Mouse (Mus musculus): ENCODE measurements around the gene Cyp2f2.

Gene Cyp2f2

DNA sequence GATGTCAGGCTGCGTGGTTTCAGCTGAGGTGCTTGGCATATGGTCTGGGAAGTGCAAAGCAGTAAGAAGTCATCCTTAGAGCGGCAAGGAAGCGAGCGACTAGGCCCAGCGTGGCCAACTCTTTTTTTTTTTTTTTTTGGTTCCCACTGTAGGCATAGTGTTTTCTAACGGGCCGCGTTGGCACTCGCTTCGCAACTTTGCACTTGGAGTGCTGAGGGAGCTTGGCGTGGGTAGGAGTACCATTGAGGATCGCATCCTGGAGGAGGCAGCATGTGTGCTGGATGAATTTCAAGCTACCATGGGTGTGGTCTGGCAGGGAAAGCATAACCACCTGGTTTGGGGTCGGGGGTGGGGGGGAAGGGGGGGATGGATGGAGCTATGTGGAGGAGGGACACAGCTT, 36.3 kb downstream of the Cyp2f2 start:
- no peak for DNase-seq

DNA sequence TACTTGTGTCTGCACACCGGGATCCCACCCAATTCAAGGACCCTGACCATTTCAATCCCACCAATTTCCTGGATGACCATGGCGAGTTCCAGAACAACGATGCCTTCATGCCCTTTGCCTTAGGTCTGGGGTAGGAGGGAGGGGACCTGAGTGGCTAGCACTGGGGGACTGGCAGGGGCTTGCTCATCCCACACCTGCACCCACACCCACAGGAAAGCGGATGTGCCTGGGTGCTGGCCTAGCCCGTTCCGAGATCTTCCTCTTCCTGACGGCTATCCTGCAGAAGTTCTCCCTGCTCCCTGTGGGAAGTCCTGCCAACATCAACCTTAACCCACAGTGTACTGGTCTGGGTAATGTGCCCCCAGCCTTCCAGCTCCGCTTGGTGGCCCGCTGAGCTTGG, 38.5 kb downstream of the Cyp2f2 start:
- no peak for DNase-seq

DNA sequence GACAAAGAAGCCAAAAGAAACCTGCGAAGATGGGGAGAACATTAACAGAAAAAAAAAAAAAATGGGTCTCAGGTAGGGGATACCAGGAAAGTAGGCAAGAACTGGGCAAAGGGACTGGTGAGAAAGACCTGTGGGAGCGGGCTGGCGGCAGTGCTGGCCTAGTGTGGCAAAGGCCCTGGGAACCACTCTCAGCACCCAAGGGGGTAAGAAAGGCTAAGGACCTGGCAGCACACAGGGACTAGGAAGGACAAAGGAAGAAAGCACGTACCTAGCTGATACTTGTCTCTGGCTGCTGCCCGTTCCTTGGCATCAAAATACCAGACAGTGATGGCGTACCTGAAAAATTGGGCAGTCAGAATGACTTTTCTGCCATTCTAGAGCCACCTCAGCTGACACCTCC, 39.5 kb downstream of the Cyp2f2 start:
- no peak for DNase-seq

DNA sequence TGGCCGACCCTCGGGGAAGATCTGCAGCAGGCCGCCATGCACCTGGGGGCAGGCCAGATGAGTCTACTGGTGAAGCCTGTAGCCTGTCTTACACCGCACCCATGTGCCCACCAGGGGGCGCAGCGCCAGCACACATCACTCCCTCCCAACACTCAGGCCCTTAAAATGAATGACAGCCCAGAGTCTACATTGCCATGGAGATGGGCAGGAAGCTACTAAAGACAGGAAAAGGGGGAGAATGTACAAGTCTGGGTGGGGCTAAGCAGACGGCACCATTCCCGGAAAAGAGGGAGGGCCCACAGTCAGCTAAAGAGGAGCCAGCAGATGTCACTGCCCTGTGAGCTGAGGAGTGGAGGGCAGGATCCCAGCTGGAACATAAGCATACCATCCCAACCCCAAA, 40.2 kb downstream of the Cyp2f2 start:
- peak; percentile 86 for DNase-seq

DNA sequence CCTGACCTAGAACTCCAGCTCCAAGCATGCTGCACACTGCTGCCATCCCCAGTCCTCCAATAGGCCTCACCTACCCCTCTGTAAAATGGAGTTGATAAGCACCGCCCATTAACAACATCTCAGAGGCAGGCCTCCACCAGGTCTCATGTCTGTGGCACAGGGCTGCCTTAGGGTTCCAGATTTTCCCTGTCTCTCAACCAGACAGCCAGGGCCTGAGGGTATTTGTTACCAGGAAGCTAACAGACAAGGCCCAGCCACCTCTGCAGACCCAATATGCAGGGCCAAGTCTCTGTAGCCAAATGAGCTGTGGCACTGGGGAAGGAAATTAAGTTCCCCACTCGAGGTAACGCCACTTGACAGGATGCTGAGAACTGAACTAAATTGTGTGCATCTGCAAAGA, 41.2 kb downstream of the Cyp2f2 start:
- no peak for DNase-seq

DNA sequence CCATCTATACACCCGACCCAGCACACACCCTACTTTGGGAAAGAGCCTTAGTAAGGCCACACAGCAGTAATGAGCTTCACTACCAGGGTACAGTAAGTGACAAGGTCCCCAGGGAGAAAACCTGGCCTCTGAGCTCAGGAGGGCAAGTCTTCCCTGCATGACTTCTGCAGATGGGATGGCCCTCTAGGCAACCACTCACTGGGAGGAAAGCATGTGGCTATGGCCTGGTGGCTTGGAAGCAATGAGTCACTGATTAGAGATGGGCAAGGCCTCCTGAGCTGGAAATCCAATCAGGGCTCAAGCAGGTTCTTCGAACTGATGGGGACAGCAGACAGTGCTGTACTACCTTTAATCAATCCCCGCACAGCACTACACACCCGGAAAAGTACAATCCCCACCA, 42.0 kb downstream of the Cyp2f2 start:
- DNase-seq, result no peak

DNA sequence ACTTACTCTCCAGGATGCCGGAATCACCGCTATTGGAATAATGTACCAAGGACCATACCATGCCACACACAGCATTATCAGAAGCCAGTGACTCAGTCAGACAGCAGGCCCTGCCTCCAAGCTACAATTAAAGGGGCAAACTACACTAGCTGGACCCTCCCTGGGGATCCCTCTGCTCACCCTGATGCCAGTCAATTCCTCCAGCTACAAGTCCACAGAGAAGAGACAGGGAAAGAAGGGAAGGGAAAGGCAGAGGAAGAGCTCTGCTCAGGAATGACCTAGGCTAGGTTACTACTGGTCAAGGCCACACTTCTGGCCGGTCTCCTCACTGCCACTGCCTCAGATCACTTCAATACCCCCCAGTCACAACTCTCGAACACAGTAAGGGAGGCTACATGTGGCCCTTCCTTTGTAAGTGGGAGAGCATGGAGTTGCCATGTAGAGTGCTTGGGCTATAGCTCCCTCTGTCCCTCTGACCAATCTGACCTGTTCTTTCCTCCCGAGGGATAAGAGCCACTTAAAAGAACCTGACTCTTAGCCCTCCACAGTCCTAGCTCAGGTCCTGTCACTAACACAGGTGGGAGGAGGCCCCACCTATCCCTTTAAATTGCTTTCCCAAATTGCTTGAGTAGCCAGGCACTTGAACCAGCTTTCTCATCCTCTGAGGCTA, 43.2 kb downstream of the Cyp2f2 start:
- no peak for DNase-seq

DNA sequence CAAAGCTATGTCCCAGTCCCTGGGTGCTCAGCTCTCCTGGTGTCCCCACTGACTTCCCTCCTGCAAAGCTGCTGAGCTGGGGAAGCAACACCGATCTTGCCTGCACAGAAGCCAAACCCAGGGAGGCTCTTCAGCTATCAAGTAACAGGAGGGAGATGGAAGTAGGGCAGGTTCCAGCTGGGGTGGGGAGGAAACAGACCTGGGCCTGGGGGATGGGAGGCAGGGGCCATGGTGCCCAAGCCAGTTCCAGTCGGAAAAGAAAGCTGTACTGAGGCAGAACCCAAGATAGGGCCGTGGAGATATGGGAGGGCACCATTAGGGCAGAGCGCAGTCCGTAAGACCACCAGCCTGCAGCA, 43.7 kb downstream of the Cyp2f2 start:
- no peak for DNase-seq

DNA sequence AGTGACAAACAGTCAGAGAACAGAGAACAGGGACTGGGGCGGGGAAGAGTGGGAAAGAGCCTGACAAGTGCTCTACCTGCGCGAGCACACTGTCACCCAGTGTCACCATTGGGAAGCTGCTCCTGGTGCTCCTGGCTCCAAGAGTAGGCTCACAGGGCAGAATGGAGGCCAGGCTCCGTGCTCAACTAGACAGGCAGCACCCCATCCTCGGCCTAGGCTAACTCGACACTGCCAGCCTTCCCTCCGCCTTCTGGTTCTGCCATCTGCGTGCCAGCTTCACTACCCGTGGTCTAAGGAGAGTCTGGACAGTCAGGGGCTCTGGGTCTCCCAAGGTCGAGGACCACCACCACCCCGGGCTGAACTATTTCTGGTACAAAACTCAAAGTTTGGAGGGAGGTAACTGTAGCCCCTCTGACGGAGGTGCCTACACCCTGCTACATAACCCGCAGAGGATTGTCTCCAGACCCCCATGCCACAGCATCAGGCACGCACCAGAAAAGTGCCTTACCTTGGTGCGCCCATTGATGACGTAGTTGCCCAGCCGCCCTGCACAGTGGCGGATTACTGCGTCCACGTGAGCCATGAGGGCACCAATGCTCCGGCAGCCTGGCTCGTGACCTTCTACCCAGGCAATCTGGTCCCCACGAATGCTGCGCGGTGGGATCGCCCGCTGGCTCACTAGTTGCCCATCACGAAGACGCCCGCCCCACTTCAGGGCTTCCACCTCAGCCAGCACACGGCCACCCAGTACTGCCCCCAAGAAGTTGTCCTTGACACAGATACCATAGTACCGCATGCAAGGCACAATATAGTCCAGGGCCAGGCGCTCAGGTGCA, 44.6 kb downstream of the Cyp2f2 start:
- no peak for DNase-seq

DNA sequence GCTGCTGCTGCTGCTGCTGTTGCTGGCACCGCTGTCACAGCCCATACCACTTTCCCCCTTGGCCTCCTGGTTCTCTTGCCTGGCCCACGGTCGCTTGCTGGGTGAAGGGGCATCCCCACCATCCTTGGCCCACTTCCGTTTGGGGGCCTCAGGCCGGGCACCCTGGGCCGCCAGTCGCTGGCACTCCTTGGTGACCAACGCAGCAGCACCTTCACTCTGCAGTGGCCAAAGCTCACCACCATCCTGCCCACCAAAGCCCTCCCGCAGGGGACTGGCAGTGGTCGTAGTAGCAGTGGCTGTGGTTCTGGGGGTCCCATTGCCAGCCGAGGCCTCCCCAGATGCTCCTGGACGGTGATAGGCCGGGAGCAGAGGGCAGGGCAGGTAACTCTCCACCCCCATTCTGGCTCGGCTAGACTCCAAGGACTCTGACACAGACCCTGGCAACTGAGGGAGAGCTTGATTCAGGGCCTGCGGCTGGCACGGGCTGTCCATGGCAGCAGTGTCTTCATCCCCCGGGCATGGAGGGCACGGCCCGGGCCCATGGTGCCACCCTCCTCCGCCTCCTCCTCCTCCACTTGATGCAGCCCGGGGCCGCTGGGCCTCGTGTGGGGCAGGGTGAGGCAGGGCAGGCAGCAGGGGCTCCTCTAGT, 45.4 kb downstream of the Cyp2f2 start:
- DNase-seq, result no peak

DNA sequence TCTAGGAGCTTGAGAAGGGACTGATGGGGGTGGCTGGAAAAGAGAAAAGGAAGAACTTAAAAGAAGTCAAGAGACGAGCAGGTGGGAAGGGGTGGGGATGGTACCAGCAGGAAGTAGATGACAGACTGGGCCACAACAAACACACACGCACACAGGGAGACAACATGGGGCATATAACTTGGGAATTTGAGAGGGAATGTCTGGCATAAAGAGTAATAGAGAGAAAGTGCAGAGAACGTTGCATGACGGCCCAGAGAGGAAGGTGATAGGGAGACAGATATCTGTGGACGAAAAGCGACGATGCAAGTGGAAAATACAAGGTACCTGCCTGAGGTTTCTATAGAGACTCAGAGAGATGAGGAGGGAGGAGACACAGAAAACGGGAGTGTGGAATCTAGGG, 46.0 kb downstream of the Cyp2f2 start:
- DNase-seq, result no peak

DNA sequence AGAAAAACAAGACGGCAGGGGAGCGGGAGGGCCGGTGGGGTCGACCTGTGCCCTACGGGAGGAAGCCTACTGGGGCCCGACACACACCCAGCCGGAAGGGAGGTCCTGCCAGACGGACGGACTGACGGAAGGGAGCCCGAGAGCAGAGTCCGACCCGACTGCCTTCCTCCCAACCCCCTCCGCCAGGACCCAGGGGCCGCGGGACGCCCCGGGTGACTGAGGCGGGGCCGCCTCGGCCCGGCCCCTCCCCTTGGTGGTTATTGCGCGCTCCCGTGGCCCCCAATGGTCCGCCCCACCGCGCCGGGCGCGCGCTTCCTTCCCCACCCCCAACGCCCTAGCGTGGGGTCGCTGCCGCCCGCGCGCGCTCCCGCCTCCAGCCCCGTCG, 46.5 kb downstream of the Cyp2f2 start:
- peak; percentile 92 for DNase-seq

DNA sequence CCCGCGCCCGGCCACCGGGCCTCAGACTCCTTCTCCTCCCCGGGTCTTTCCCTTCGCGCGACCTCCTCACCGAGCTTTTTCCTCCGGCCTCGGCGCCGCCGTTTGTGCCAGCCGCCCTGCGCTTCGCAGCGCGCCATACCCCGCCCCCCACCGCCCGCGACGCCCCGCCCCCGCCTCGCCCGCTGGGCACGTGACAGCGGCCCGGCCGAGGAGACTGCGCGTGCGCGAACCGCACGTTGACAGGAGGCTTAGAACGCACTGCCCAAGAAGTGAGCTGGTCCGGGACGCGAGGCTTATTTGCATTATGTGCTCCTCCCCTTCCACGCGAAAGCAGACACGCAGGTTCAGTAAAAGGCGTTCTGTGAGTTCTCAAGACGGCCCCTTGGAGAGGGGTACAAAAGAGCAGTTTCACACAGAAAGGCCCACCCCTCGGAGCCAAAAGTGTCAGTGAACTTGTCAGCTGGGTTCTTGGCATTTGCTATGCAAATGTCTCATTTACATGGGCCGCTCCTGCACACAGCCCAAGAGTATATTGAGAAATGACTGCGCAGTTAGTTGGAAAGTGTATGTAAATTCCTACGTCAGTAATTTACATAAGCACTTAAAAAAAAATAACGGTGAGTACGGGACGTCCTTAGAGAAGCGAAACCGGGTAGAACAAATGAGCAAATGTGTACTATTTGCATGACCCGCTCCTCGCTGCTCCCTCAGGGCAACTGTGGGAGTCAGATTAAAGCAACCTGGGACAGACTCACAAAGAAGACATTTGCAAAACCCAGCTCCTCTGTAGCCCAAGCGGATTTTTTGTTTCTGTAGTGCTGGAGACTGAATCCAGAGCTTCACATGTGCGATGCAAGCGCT, 47.1 kb downstream of the Cyp2f2 start, which contains the start of gene Egln2:
Gene Egln2 (minus strand): TSS at position 189 of the 861 bp plus-strand sequence.
- DNase-seq, result peak; percentile 95

DNA sequence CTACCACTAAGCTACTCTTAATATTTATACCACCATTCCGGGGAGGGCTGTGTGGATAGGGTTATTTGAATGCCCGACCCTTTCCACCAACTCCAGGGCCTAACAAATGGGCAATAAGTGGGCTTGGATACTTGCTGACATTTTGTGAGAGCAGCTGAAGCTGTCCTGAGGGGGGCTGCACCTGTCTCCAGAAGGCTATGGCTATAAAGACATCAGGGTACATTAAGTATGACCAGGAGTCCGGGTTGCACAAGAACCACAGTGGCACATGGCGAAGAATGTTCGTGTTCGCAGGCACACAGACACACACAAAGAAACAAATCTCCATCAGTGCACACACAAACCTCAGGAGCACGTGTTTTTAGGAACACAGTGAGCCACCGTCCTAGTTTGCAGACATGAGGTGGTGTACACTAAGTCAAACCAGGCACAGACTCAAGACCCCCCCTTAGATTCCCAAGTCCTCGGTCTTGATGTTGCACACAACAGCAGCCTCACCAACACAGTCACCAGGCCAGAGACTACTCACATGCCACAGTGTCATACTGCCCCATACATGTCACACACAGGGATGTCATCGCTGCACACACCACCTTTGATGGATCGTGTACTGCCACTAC, 47.9 kb downstream of the Cyp2f2 start:
- no peak for DNase-seq

DNA sequence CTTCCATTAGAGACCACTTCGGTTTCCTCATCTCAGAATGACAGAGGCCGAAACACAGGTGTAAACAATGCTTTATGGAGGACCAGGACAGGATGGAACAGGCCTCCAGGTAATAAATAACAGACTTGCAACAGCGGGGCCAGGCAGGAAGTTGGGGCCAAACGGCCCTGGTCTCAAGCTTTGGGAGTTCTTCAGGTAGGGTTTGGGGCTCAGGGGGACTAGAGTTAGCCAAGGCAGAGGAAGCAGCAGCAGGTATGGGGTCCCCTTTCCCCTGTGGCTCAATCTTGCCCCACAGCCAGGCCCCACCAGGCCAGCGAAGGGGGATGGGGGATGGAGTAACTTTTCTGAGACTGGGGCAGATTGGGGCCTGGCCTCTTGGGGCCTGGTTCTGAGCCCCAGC, 48.7 kb downstream of the Cyp2f2 start:
- DNase-seq, result no peak

DNA sequence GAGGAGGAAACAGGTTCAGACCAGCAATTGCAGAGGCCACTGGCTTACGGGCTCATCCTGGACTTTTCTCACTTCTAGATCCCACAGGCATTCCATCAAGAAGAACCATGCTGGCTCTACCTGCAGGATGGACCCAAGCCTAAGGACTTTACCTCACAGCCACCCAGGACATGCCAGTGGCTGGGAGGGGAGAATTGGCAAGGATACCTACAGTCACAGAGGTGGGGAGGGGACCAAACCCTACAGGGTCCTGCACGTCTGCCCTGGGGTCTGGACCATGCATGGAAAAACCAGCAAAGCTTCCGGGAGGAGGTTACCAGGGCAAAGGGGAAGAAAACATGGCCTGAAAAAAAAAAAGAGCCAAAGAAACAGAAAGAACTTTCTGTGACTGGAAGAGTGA, 51.3 kb downstream of the Cyp2f2 start:
- DNase-seq, result no peak

DNA sequence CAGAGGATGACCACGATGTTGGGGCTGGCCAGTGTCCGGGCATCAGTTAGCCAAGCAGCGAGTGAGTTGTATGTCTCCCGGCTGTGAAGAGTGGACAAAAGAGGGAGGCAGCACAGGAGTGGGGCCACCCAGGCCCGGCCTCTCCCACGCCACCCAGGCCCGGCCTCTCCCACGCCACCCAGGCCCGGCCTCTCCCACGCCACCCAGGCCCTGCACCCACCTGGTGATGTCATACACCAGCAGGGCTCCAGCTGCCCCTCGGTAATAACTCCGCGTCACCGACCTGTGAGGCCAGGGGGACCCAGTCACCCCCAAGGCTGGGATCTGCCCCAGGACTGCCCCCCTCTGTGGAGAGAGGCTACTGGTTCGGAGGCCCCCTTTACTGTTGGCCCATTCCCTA, 54.8 kb downstream of the Cyp2f2 start:
- no peak for DNase-seq

DNA sequence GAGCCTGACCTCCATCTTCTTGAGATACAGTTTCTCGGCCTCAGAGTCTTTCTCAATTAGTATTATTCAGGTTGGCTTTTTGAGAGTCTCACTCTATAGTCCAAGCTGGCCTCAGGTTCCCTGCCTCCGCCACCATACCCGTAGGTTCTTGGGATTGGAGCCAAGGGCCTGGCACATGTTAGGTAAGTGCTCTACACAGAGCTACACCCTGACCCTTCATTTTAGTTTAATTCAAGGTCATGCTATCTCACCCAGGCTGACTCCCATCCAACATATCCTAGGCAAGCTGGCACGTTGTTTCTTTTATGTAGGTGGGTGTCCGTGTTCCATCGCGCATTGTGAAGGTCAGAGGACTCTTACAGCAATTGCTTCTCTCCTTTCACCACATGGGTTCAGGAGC, 55.2 kb downstream of the Cyp2f2 start:
- DNase-seq, result no peak

DNA sequence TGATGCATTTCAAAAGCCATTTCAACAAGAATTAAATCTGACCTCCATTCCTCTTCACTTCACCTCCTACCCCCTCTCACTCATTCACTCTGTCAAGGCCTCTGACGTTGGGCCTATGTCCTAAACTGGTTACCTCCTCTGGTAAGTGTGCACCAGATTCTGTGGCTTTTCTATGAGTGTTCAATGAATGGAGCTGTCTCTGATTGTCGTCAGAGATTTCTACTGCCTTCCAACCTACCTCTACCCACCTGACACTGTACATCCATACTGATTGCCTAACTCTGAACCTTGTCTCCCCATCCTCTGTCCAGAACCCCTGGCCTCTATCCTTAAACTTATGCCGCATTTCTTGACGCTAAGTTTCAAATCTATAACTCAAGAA, 58.2 kb downstream of the Cyp2f2 start:
- DNase-seq, result no peak

DNA sequence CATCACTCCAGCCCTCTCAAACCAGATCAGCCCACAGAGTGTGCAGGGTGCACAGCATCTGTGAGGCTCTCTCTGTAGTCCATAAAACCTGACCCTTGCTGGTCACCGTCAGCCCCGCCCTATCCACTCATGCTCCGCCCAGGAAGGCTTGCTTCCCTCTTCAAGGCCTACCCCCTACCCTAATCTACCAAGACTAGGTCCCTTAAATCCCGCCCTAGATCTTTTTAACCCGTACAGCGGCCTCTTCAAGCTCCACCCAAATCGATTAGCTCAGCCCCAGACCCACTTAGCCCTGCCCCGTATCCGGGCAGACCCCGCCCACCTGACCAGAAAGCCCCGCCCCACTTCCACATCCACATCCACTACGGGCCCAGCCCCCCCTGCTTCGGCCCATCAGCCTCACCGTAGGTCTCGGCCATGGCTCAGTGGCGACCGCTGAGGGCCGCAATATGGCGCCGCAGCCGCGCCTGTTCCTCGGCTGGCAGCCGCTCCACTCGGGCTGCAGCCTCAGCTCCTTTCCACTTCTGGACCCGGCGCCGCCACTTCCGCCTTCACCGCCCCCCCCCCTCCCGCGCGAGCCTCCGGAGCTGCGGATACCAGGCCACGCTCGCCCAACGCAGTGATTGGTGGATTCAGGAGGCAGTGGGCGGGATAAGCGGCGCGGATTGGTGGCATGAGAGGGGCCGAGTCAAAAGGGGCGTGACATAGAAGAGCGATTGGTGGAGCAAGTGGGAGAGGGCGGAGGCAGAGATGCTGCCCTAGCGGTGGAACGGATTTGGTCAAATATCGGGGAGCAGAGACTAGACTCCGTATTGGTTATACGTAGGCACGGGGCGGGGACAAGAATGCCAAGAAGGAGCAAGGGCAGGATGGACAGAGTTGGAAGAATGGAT, 58.9 kb downstream of the Cyp2f2 start, which contains the start of gene Rab4b:
Gene Rab4b (minus strand): TSS at position 573 of the 893 bp plus-strand sequence.
- peak; percentile 98 for DNase-seq

DNA sequence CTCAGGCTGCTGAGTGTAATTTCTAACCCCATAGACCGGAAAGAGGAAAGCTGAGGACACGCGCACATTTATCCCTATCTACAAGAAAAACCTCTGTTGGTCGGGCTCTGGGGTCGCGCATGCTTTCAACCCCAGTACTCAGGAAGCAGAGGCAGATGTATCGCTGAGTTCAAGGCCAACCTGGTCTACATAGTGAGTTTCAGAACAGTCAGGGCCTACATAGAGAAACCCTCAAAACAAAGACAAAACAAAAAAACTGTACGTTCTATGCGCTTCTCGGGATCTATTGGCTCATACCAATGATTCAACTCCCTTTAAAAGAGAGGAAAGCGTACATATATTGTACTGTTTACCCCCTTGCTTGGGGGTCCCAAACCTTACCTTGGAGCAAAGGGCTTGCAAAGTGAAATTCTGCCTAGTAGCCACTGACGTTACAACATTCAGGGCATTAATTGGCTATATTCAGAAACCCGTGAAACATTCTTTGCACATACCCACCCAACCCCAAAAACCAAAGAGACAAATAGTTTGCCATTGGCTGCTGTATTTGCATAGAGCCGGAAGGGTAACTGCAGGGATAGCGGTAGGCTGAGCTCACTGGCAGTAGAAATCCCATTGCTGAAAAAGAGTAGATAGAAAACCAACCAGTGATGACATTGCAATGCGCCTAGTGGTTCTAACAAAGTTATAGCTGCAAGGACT, 59.7 kb downstream of the Cyp2f2 start:
- no peak for DNase-seq
